Mouse (Mus musculus) mammary gland, adult 2 months (tissue): ENCODE data around the gene Supt5. TPM values are rescaled to one million over a fixed set of nuclear protein-coding genes. Genes with fewer than 3 reads are reported as not detected.

ENCODE experiments used
- polyA plus RNA-seq: library from polyadenylated mRNA; depleted of rRNA; stranded (reverse); fragments of >200 nt; gene quantifications from 2 replicates; pipeline ENCODE4 v1.2.3, GENCODE M21; 2012; ENCODE audit warnings: low replicate concordance; rRNA removed

Supt5 gene
- 114 and 125 TPM in 2 replicates for polyA plus RNA-seq

GRCm38 (mm10) chr7:28338108-28338998 is at the start of gene Supt5:
Gene Supt5 (minus strand): TSS chr7:28338746.

GRCm38 (mm10) chr7:28380237-28381016 is 41.9 kb upstream of the Supt5 start, which contains the start of gene Zfp36:
Gene Zfp36 (minus strand): TSS chr7:28380253.

GRCm38 (mm10) chr7:28372251-28373108 is 33.9 kb upstream of the Supt5 start, which contains the start of gene Plekhg2:
Gene Plekhg2 (minus strand): TSS chr7:28372599.

GRCm38 (mm10) chr7:28350155-28350883 is 11.8 kb upstream of the Supt5 start, which contains the start of gene Rps16:
Gene Rps16 (plus strand): TSS chr7:28350652.

GRCm38 (mm10) chr7:28311926-28312543 is 26.5 kb downstream of the Supt5 start, which contains the start of gene Timm50:
Gene Timm50 (minus strand): TSS chr7:28312072.

GRCm38 (mm10) chr7:28301616-28302433 is 36.7 kb downstream of the Supt5 start, which contains the start of gene Dll3:
Gene Dll3 (minus strand): TSS chr7:28302238.

GRCm38 (mm10) chr7:28290638-28291590 is 47.6 kb downstream of the Supt5 start, which contains the start of gene Selenov:
Gene Selenov (minus strand): TSS chr7:28291186.

GRCm38 (mm10) chr7:28277615-28278278 is 60.8 kb downstream of the Supt5 start, which contains the start of gene Eid2b:
Gene Eid2b (plus strand): TSS chr7:28277739.

GRCm38 (mm10) chr7:28267129-28268041 is 71.2 kb downstream of the Supt5 start, which contains the start of gene Eid2:
Gene Eid2 (plus strand): TSS chr7:28267881.

Other genes starting within 250 kb of the Supt5 start
- not detected in 2 replicates for gene 9530053A07Rik, start 209.3 kb downstream of the Supt5 start, polyA plus RNA-seq
- gene Fbl, start 169.0 kb downstream of the Supt5 start, polyA plus RNA-seq, result 32.1 and 36.7 TPM in 2 replicates
- 66.0 and 77.5 TPM in 2 replicates for gene Dyrk1b, start 159.3 kb downstream of the Supt5 start, polyA plus RNA-seq
- 2.6 and 9.5 TPM in 2 replicates for gene Eid2, start 70.9 kb downstream of the Supt5 start, polyA plus RNA-seq
- gene Eid2b, start 61.0 kb downstream of the Supt5 start, polyA plus RNA-seq, result 7.4 and 19.4 TPM in 2 replicates
- gene Selenov, start 47.6 kb downstream of the Supt5 start, polyA plus RNA-seq, result not detected in 2 replicates
- 0.11 TPM in 1 of 2 replicates, not detected in the other for gene Dll3, start 36.5 kb downstream of the Supt5 start, polyA plus RNA-seq
- gene Timm50, start 26.7 kb downstream of the Supt5 start, polyA plus RNA-seq, result 90.3 and 103 TPM in 2 replicates
- 1,024 and 1,255 TPM in 2 replicates for gene Rps16, start 11.9 kb upstream of the Supt5 start, polyA plus RNA-seq
- 35.6 and 63.3 TPM in 2 replicates for gene Plekhg2, start 33.9 kb upstream of the Supt5 start, polyA plus RNA-seq
- 63.8 and 131 TPM in 2 replicates for gene Zfp36, start 41.5 kb upstream of the Supt5 start, polyA plus RNA-seq
- 54.4 and 58.2 TPM in 2 replicates for gene Med29, start 54.0 kb upstream of the Supt5 start, polyA plus RNA-seq
- gene Paf1, start 54.2 kb upstream of the Supt5 start, polyA plus RNA-seq, result 89.1 and 121 TPM in 2 replicates
- 21.0 and 30.6 TPM in 2 replicates for gene Gmfg, start 98.7 kb upstream of the Supt5 start, polyA plus RNA-seq
- 3.9 and 9.0 TPM in 2 replicates for gene Lrfn1, start 113.2 kb upstream of the Supt5 start, polyA plus RNA-seq
- gene Ifnl2, start 171.7 kb upstream of the Supt5 start, polyA plus RNA-seq, result not detected in 2 replicates
- not detected in 2 replicates for gene Ifnl3, start 184.1 kb upstream of the Supt5 start, polyA plus RNA-seq
- 0.91 TPM in 1 of 2 replicates, not detected in the other for gene Sycn, start 202.1 kb upstream of the Supt5 start, polyA plus RNA-seq
- 1.0 and 2.2 TPM in 2 replicates for gene Nccrp1, start 208.5 kb upstream of the Supt5 start, polyA plus RNA-seq